Mouse (Mus musculus) adrenal gland, adult 18-20 months (tissue): ENCODE measurements at regions not wholly inside any gene's neighbourhood (a gene's known extent, or its start where the extent isn't known, plus 50 kb on each side); places are given as distances from the start of the nearest gene placed in this dataset.

Experiments
- DNase-seq, 2 experiments: peaks; one replicate each; pipeline ENCODE4 v3.0.0; 2021 to 2022; ENCODE audit warnings: low spot score in 2 of 2

DNA sequence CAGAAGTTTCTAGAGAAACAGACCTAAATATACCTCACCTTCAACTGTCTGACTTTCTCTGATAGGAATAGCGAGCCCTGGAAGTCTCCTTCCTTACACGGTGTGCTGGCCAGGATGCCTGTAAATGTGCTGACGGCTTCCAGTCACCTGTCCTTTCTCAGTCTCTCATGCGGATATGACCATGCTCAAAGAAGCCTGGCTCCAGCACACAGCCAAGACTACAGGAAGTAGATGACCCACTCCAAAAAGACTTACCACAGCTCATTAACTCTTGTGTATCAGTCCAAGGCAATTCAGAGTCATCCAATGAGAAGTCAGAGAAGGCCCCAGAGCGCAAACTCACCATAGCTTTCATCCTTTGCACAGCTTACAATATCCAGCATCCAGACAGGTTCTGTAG lies 186.3 kb downstream of the Synb start:
- no peak for DNase-seq

DNA sequence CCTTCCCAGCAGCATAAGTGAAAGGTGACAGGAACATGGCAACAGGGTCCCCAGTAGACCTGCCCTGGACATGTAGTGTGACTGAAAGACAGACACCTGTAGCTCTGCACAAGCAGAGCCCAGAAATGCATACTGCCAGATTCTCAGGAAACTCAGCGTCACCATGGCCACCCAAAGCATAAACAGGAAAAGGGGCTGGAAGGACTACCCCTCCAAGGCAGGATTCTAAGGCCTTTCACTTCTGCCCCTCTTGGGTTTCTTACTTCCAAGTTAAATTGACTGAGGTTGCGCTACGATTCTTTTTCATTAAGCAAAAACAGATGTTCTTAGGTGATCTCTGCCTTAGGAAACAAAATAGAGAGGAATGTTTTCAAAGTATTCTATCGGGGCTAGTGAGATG lies 189.5 kb downstream of the Synb start:
- DNase-seq = no peak

GRCm38 (mm10) chr14:69103371-69104009 lies 190.6 kb downstream of the Synb start:
- DNase-seq = no peak

- DNase-seq = no peak
Observed at GRCm38 (mm10) chr14:69100866-69101265, 193.2 kb downstream of the Synb start.

- DNase-seq = peak in 1 of 2 experiments; percentile 9
Observed at GRCm38 (mm10) chr14:69095599-69095998, 198.5 kb downstream of the Synb start.
